Mouse (Mus musculus) adrenal gland, postnatal 10 days (tissue): ENCODE measurements at regions not wholly inside any gene's neighbourhood (a gene's known extent, or its start where the extent isn't known, plus 50 kb on each side); places are given as distances from the start of the nearest gene placed in this dataset.

Experiments
- DNase-seq: peaks from one replicate; pipeline ENCODE4 v3.0.0; 2021; ENCODE audit warnings: mixed read lengths

DNA sequence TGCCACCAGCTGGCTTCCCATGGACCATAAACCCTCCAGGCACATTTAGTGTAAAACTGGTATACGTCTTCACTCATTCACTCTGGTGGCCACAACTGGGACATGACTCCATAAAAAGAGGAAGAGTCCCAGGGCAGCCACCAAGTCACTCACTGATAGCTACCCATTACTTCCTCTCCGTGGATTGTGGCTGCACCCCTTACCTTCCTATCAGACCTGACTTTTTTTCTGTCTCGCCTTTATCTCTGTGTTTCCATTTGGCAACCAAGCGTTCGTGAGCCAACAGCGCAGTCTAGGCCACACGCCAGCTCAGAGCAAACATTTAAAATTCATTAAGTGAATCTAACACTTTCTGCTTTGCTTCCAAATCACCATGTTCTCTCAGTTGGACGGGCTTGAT, 53.9 kb upstream of the Slc44a1 start:
- DNase-seq: peak; percentile 49

DNA sequence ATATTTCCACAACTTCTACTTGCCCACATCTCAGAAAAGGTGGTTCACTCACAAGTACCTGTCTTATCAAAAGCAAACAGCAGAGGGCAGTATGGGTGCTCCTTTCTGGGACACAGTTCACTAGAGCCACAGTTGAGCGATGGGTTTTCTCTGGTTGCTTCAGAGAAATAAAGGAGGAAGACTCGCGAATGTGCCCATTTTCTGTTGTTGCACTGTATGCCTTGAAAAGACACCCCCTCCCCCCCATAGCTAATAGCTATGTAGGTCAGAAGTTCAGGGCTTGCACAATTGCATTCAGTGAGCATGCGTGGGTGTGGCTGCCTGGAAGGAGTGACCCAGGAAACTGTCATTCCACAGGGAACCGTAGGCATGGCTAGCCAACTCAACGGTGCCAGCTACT, 55.5 kb upstream of the Slc44a1 start:
- DNase-seq: peak; percentile 87

DNA sequence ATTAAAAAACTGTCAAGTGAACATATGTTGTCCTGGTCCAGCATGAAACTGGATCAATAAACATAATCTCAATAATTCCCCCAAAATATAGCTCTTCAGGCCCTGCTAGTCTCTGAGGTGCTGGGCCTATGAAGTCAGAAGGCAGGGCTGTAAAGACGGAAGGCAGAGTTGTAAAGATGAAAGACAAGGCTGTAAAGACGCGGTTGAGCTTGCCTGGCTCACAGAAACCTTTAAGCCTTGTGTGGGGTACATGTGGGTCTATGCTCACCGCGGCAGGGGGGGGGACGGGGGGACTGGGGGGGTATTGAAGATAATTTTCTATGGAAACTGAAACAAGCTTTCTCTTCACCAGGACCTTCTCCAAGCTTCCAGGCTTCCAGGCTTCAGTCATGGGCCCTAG, 56.1 kb upstream of the Slc44a1 start:
- no peak for DNase-seq

DNA sequence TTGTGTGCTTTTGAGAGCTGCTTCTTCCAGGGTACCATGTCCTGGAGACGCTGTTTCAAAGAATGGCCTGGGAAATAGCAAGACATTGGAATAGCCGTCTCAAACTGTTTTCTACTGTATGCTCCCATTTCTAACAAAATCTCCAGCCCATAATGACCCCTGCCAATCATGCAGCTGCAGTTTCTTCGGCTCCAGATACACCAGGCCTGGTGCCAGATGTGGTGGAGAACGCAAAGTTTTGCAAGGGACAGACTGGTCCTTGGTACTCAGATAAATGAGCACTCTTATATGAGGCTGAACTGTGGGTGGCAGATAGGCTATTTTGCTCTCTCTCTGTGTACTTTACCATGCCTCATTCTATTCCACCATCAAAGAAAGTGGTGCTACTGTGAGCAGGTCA, 58.2 kb upstream of the Slc44a1 start:
- peak; percentile 12 for DNase-seq

DNA sequence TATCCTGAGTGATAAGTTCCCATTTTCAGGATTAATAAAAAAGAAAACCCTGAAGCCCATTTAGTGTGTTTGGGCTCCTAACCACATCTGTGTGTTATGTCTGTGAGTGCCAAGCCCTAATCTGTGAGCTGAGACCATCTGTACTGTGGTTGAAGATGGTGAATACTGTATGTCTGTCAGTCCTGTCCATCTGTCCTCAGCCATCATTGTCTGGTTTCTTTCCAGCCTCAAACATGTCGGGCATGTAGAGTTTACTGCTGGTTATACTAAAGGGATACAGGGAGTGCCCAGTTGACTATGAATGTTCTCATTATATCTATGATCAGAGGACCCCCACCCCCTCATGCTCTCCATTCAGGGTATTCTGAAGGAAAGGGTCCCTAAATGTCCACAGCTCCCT, 60.4 kb upstream of the Slc44a1 start:
- DNase-seq: no peak

DNA sequence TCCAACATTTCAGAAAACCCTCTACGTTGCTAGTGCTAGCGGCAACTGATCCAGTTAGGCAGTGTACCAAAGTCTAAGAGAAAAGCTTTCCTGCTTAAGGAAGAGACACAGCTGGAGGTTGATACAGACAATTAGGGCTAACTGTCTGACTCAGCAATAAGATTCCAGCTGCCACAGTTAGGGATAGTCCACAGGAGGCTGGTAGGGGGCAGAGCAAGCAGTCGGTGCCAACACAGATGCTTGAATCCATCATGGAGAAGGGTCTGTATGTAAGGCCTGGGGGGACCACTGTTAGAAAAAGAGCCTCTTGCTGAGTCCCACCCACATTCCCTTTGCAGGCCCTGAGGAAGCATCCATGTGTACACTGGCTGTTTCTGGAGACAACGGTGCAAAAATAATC, 63.2 kb upstream of the Slc44a1 start:
- no peak for DNase-seq

DNA sequence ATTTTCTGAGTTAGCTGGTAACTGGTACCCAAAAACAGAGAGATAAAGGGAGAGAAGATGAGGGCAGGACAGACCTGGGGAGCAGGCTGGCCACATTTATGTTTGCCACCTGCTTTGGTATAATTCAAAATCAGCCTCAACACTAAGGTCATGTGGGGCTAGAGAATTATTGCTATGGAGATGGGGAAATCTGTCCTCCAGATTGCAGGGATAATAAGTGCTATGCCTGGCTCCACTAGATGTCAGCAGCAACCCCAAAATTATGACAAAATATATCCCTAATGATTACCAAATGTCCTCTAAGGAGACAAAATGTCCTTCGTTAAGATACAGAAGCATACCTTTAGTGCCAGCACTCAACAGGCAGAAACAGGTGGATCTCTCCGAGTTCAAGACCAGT, 83.8 kb upstream of the Slc44a1 start:
- no peak for DNase-seq

DNA sequence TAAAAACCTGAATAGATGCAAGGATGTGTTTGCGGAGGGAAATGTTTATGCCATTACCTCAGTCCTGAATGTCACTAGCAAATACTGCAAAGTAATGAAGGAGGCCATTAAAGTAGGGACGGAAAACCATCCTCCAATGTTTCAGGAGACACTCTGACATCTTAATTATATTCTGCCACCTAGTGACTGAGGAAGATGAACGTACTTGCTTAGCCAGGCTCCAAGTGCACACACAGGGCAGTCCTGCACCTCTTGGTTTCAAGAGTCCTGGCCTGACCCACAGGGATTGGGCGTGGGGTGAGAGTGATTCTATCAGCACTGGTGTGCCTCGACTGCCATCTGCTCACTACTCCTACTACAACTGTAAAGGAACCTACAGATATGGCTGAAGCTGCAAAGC, 85.3 kb upstream of the Slc44a1 start:
- DNase-seq: peak; percentile 43

DNA sequence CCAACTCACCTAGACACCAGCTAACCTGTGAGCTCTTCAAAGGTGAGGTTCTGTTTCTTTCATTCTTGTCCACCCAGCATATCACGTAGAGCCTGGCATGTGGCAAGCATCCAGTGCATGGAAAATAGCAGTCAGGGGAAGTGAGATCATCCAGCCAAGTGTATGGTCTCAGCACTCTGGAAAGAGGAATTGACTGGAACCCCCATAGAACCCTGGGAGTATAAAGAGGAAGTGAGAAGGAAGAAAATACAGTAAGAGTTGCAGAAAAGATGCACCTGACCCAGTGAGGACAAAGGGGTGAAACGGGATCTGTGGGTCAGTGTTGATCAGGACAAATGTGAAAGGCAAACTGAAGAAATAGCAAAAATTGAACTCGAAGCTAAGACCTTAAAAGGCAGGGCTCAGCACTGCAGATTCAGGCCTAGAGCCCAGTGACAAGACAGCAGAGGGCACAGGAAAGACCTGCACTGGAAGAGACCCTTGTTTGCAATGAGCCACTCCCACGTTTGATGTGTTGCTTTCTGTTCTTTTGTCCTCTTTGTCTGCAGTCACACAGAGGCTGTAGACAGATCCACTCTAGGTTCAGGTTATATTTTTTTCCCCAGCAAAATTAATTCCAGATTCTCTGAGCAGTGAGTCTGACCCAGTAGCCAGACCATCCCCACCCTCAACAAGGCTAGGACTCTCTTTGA, 86.7 kb upstream of the Slc44a1 start:
- DNase-seq: no peak

DNA sequence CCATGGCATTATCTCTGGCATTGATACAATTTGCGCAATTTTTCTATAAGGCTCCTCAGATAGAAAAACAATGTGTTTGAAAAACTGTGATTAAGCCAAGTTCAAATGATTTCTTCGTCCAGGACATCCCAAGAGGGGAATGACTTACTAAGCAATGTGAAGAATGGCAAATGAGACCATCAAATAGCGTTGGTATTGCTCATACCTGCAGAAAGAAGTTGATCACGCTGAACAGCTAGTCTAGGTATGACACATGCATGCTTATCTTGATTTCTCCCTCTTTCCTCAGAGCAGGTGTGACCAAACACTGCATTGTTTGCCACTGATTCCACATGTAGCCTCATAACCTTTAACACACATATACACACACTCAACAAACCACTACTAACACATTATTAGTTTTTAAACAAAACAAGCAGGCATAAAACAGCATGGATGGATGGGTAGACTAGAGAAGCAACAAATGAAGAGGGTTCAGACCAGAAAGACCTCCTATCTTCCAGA, 89.1 kb upstream of the Slc44a1 start:
- no peak for DNase-seq

DNA sequence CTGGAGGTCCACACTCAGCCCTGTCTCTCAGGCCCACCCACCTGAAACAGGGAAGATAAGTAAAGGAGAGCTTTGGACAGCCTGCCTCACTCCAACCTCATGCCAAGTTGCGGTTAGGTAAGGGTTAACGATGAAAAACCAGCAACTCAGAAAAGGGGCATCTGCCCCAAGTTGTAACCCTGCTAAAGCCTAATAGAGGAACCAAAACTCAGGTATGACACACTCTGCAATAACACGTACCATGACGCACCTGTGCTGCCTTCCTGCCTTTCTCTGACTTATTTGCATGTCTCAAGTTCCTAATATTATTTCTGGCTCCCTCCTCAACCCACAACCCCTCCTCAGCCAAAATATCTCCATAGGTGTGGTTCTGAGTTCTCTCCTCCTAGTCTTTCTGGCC, 94.9 kb upstream of the Slc44a1 start:
- DNase-seq: no peak

DNA sequence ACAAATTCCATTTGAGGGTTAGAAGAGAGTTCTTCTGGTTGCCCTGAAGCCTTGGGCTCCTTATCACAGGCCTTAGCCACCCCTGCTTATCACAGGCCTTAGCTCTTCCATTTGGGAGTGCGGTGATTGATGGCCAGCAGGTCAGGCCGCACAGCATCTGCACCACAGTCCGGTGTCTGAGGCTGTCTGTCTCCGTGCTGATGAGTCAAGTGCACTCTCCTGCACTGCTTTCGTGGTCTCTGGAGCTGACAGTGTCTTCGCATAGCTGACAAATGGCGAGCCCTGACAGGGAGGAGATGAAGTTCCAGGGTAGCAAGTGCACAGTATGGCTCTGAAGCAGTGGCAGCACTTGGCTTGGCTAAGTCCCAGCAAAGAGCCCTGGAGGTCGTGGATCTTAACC, 95.7 kb upstream of the Slc44a1 start:
- peak; percentile 10 for DNase-seq

DNA sequence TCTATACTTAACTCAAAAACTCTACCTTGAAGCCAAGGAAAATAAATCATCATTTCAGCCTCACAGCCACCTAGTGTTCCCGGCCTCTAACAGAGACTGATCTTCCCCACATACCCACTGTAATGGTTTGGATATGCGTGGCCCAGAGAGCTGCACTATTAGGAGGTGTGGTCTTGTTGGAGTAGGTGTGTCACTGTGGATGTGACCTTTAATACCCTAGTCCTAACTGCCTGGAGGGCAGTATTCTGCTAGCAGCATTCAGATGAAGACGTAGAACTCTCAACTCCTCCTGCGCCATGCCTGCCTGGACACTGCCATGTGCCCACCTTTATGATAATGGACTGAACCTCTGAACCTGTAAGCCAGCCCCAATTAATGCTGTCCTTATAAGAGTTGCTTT, 99.0 kb upstream of the Slc44a1 start:
- no peak for DNase-seq

DNA sequence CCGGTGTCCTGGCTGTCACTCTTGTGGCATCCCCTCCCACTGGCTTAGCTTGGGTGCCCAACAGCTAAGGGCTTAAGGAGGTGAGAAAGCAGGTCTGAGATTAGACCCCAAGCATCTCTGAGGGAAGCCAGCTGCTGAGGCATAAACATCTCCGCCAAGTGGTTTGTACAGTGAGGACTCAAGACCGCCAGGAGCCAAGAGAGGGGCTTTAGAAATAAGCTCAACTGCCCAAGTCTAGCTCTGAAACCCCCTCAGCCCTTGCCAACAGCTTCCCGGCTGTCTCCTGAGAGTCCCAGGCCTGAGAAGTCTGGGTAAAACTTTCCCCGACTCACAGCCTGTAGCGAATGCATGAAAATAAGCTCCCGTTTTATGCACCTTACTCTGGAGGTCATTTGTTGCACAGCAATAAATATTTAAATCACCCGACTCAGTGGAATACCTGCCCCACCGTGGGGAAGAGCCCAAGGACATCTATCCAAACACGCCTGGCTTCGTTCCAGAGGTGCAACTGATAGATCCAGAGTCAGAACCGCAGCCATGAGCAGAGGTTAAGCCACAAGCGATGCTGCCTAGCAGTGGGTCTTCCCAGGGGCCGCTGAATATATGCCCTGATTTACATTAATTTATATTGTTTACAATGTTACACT, 100.1 kb upstream of the Slc44a1 start:
- DNase-seq: peak; percentile 45

DNA sequence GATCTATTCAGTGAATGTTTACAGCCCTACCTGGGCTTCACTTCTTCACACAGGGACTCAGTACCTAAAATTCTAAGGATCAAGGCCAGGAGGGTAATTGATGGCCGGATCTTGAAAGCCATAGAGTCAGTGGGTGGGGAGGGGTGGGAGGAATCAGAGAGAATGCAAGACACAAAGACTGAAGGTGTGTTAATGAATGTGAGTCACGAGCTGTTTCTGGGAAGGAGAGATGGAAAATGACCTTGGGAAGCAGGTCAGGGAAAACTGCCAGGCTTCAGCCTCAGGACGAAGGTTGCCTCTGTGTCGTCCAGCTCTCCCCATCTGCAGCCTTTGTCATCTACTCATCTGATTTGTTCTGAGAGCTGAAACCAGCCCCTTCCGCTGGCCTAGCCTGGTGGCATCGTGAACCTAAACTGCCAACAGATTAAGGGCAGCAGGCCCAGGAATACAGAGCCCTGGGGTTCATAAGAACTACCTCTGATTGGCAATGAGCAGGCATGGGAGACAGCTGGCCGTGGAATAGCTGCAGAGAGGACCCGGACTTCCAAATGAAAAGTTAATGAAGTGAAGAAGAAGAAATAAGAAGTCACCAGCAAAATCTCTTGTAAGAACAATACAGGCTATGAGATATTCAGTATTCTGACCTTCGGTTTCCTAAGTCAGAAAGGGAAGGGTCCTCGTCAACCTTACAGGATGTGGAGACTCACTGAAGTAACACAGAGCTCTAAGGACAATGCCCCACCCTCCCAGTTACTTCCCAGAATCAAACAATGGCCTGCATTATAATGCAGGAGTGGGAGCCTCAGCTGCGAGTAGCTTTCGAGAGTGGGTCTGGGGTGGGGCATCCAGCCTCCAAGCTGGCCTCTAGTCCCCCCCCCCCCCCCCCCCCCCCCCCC, 100.8 kb upstream of the Slc44a1 start:
- peak; percentile 73 for DNase-seq

DNA sequence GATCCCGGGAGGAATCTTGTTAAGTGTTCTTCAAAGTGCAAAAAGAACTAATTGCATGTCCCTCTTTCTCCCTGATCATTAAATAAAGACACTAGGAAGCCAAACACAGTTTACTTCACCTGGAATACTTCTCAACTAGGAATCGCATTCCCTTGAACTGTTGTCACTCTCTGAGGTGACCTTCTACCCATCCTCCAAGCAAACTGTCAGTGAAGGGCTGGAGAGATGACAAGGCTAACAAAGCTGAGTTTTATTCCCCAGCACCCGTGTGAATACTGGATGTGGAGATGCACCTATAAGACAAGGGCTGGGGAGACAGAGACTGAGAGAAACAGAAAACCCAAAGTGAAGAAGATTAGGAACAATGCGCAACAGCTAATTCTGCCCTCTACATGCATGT, 101.7 kb upstream of the Slc44a1 start:
- no peak for DNase-seq

DNA sequence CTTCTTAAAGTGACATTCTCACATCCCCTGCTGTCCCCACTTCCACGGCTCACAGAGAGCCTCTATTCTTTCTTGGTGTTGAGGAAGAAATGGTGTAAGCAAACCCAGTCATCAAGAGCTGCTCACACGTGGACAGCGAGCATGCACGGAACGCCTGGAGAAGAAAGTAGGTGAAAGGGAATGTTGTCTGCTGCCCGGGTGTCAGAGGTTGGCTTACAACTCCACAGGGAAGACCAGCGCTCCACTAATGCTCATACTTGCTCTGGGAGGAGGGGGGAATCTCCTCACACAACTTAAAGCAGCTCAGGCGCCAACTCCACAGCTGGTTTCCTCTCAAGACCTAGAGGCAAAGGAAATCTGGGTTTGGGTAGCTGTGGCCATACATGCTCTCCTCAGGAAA, 102.4 kb upstream of the Slc44a1 start:
- peak; percentile 66 for DNase-seq

DNA sequence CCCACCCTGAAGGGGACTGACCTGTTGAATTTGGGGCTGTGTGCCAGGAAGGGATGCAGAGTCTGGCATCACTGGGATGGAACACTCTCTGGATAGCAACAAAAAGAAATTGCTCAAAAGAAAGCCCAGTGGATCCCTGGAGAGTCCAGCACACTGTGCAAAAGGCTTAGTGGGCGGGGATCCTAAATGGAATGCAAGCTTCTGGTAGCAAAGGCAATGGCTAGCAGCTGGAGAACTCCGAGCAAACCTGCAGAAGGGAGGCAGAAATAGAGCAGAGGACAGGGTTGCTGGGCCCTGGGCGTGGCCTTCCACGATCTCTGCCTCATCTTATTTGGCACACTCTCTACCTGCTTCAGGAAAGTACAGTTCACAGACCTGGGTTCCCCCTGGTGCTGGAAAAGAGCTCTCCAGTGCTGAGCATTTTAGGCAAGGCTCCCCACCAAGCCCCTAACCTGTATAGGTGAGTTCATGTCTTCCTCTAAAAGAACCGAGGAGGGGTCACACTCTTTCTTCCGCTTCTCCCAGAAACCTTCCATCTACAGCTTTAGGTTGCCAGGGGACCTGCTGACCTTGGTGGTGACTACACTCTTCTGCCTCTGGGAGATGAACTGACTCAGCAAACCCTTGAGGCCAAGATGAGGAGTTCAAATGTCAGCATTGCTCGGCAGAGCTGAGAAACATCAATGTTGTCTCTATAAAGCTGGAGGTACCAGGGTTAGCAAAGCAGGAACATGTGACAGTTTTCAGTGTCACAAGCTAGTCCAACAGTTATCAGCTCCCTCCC, 112.6 kb upstream of the Slc44a1 start:
- peak; percentile 57 for DNase-seq

DNA sequence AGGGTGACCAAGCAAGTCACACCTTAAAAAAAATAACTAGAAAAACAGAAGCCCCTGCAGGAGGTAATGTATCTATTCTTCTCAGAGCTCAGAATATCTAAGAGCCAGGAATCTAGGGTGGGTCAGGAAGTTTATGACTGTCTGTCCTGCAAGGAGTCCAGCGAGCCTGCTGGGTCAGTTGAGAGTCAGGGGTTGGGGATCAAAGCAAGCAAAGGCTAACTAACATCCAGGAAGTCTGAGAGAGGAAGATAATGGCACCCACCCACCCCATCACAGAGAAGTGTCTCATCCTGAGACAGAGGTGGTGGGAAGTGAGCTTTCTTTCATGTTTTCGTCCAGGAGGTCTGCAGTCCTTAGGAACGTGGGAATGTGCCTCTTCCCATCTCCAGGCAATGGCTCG, 116.4 kb upstream of the Slc44a1 start:
- DNase-seq: no peak

DNA sequence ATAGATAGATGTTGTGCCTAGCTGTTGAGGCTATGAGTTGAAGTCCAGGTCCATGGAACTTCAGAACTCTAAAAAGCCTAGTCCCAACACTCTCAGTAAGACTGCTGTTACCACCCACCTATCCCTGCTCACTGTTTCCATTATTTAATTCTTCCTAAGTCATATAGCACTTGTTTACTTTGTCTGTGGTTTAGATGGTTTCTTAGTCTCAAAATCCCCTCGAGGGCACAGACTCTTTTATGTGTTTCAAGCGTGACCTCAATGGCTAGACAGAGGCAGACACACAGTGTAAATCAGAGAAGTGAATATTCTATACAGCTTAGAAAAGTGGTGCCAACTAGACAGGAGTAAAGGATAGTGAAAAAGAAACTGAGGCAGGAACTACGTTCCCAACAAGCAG, 117.0 kb upstream of the Slc44a1 start:
- no peak for DNase-seq

DNA sequence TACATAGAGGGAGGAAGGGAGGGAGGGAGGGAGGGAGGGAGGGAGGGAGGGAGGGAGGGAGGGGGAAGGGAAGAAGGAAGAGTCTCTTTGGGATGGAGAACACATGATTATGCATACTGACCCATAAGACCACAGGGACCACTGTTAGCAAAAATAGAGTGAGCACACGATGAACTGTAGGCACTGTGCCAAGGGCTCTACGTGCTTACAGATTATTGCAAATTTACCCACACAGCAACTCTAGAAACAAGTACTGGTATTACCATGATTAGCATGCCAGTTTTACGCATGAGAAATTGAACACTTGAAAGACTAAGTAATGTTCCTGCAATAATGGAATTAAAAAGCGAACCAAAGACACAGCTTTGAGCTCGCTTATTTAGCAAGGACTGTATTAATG, 117.7 kb upstream of the Slc44a1 start:
- DNase-seq: no peak

DNA sequence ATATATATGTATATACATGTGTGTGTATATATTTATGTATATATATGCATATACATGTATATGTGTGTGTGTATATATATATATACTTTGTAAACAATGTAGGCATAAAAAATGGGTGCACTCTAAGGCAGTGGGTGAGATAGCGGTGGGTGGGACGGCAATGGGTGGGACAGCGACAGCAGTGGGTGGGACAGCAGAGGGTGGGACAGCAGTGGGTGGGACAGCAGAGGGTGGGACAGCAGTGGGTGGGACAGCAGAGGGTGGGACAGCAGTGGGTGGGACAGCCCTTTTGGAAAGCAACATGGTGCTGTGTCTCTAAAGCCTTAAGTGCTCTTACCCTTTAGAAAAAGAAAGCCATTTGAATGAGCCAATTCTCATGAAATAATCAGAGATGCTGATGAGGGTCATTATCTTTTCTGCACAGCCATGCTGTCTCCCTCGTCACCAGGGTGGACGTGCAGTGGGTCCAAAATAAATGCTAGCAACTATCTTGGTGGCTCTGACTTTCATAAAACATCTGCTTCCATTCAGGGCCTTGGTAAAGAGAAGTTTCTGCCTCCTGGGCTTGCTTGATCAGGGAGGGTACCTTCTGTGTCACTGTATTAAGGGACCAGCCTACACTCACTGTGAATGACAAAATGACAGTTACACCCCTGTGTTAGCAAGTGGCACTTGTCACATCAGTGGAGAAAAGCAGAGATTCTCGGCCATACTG, 119.3 kb upstream of the Slc44a1 start:
- no peak for DNase-seq
